Mouse (Mus musculus) embryonic facial prominence, embryonic 13.5 days (tissue): ENCODE measurements at regions not wholly inside any gene's neighbourhood (a gene's known extent, or its start where the extent isn't known, plus 50 kb on each side); places are given as distances from the start of the nearest gene placed in this dataset.
A peak's percentile ranks its signal among the peaks of the same experiment; 100 is the strongest.

Experiments used
- ATAC-seq: fragments of 200-750 bp; cut with Nextera tagmentation; 2 replicates; pipeline ENCODE4 v1.8.0; 2017; ENCODE audit warnings: low read depth; ENCODE audit not compliant: insufficient number of reproducible peaks, insufficient read depth, low FRiP score, low TSS enrichment
- H3K27ac ChIP-seq: fragments of 300-500 bp; sonication (generic); 2 replicates; pipeline ENCODE4 v1.5.1; 2015; ENCODE audit warnings: moderate library complexity, mild to moderate bottlenecking, inconsistent platforms
- H3K27me3 ChIP-seq: fragments of 300-500 bp; sonication (generic); 2 replicates; pipeline ENCODE4 v1.6.1; 2015; ENCODE audit warnings: mild to moderate bottlenecking, inconsistent platforms
- H3K36me3 ChIP-seq: fragments of 300-500 bp; sonication (generic); 2 replicates; pipeline ENCODE4 v1.6.1; 2015; ENCODE audit warnings: mild to moderate bottlenecking, inconsistent platforms
- H3K4me1 ChIP-seq: fragments of 300-500 bp; sonication (generic); 2 replicates; pipeline ENCODE4 v1.6.1; 2015; ENCODE audit warnings: inconsistent platforms
- H3K4me2 ChIP-seq: fragments of 300-500 bp; sonication (generic); 2 replicates; pipeline ENCODE4 v1.6.1; 2015; ENCODE audit warnings: moderate library complexity, mild to moderate bottlenecking, inconsistent platforms
- H3K4me3 ChIP-seq: fragments of 300-500 bp; sonication (generic); 2 replicates; pipeline ENCODE4 v1.5.1; 2015; ENCODE audit warnings: mild to moderate bottlenecking, inconsistent platforms
- H3K9ac ChIP-seq: fragments of 300-500 bp; sonication (generic); 2 replicates; pipeline ENCODE4 v1.6.1; 2015; ENCODE audit warnings: mild to moderate bottlenecking, inconsistent platforms
- H3K9me3 ChIP-seq: fragments of 300-500 bp; sonication (generic); 2 replicates; pipeline ENCODE4 v1.6.1; 2016; ENCODE audit warnings: inconsistent platforms
- WGBS: fragments of 180-500 bp; shearing (Covaris S2); methylation state at CpG from one replicate; pipeline ENCODE4 v1.1.7; 2015; ENCODE audit warnings: mixed read lengths; 5-methylcytosine and 5-hydroxymethylcytosine counted together

DNA sequence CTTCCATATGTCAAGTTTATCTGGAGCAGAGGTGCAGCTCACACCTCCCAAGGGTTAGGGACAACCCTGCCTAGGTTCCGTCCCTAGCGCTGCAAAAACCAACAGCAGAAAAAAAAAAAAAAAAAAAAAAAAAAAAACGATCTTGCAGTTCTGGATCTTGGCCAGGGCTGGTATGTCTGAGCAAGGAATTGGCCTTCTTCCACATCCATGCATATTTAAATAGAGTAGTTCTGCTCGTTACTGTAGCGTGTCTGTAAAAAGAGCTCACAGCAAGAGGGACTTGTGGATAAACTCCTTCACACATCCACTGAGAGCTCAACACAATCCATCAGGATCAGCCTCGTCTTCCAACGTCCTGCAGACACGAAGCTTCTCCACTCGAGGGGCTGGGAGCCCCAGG lies 639.4 kb upstream of the Adam5 start:
- Histone ChIP-seq H3K9me3 (no peaks in the 10 kb centered on the region), H3K36me3 (no peaks in the 10 kb centered on the region), H3K27ac (peak overlapping the region; percentile 95), H3K4me1 (peaks cover 47% of the 10 kb centered on the region), H3K4me3 (no peak overlapping the region), H3K4me2 (peak overlapping the region; percentile 18; the same call in 1 of the 2 replicates), H3K27me3 (no peaks in the 10 kb centered on the region), H3K9ac (no peak overlapping the region)
- 23% methylated on average over 9 of the region's 9 CpGs for WGBS
- no peak for ATAC-seq

DNA sequence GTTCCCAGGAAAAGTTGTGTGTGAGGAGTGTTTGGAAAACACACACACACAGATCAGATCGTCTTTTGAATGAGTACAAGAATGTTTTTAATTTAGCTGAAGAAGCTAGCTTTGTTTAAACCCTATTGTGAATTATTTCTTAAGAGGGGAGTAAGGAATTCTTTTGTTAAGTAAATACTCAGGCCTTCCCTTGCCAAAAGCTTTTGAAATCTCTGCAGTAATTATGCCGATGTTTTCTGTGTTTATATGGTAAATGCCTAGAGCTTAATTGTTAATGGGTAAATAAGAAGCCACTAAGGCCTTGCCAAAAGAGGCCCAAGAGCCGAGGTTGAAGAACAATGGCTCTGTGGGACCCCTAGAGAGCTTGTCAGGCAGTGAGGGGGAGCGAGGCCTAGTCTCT lies 638.3 kb upstream of the Adam5 start:
- 16% methylated on average over 4 of the region's 4 CpGs for WGBS
- Histone ChIP-seq H3K36me3 (no peaks in the 10 kb centered on the region), H3K27ac (peak overlapping the region; percentile 95)

DNA sequence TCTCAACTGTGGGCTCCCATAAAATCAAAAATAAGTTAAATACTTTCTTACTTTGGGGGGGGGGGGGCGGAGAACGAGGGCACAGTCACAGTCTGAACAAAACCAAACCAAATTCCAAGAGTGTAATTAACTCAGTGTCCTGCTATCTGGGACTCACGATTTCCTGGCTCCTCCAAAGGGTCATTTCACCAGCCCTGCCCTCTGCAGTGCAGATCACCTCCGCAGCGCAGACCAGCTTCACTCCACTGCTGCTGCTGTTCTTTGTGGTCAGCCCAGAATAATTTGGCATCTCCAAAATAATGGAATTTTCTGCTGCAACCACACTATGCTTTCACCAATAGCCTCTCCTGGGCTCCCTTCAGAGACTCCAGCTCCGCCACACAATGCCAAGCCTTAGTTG lies 631.5 kb upstream of the Adam5 start:
- H3K9ac ChIP-seq, result no peak overlapping the region
- 52% methylated on average over 6 of the region's 6 CpGs for WGBS
- H3K27me3 ChIP-seq, result no peaks in the 10 kb centered on the region
- H3K4me2 ChIP-seq, result no peak overlapping the region
- ATAC-seq, result no peak
- H3K4me1 ChIP-seq, result no peaks in the 10 kb centered on the region
- no peaks in the 10 kb centered on the region for H3K36me3 ChIP-seq
- H3K4me3 ChIP-seq, result no peak overlapping the region
- no peaks in the 10 kb centered on the region for H3K9me3 ChIP-seq
- H3K27ac ChIP-seq, result no peak overlapping the region

More for the DNA sequence above, 638.3 kb upstream of the Adam5 start:
- no peak overlapping the region for H3K4me3 ChIP-seq
- no peak overlapping the region for H3K4me2 ChIP-seq
- no peak for ATAC-seq
- peaks cover 44% of the 10 kb centered on the region for H3K4me1 ChIP-seq
- no peaks in the 10 kb centered on the region for H3K9me3 ChIP-seq
- no peak overlapping the region for H3K9ac ChIP-seq
- no peaks in the 10 kb centered on the region for H3K27me3 ChIP-seq

DNA sequence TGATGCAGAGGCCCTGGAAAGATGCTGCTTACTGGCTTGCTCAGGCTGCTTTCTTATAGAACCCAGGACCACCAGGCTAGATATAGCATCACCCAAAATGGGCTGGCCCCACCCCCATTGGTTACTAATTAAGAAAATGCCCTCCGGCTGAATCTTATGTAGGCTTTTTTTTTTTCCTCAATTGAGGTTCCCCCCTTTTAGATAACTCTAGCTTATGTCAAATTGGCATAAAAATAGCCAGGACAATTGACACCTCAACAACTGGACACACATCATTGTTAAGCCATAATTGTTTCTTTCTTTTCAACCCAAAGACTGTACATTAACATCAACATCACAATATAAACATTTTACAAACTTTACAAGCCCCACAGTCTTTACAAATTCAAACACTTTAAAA lies 630.8 kb upstream of the Adam5 start:
- Histone ChIP-seq H3K36me3 (no peaks in the 10 kb centered on the region), H3K9me3 (no peaks in the 10 kb centered on the region), H3K4me2 (no peak overlapping the region), H3K27me3 (no peaks in the 10 kb centered on the region), H3K9ac (no peak overlapping the region), H3K4me1 (no peaks in the 10 kb centered on the region), H3K27ac (no peak overlapping the region), H3K4me3 (no peak overlapping the region)
- no peak for ATAC-seq
- 90% methylated on average over 1 of the region's 1 CpGs for WGBS

DNA sequence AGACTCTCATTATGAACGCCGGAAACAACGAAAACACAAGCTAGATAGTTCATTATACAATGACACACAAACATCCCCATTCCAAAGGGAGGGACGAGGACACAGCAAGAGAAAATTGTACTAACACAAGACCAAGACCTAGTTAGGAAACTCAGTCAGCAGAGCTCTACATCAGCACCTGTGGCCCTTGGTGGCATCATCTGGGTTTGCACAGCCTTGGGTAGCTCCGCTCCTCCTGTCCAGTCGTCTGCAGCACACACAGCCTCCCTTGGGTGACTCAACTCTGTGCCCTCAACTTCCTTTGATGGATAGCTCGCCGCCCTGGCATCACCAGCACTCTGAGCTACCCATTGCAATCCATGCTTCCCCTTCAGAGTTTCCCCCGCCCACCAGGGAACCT lies 629.7 kb upstream of the Adam5 start:
- H3K9me3 ChIP-seq, result no peaks in the 10 kb centered on the region

DNA sequence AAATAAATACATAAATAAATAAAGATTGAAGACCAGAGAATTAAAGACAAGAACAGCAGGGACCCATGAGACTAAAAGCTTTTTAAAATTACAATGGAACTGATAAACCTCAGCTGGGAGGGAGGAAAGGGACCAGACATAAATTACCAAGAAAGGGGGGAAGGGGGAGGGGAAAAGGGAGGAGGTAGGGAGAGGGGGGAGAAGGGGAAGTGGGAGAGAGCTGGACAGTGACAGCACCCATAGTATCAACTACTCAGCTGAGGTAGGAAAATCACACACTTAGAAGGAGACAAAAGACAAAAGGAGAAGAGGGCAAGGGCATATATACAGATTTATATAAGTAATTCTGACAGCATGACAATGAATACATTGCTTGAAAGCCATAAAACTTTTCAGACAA lies 626.4 kb upstream of the Adam5 start:
- Histone ChIP-seq H3K9ac (no peak overlapping the region), H3K27me3 (no peaks in the 10 kb centered on the region), H3K27ac (no peak overlapping the region), H3K4me3 (no peak overlapping the region), H3K36me3 (no peaks in the 10 kb centered on the region), H3K9me3 (no peaks in the 10 kb centered on the region), H3K4me2 (no peak overlapping the region), H3K4me1 (no peaks in the 10 kb centered on the region)
- no peak for ATAC-seq

More for the DNA sequence above, 629.7 kb upstream of the Adam5 start:
- no peak overlapping the region for H3K4me3 ChIP-seq
- H3K9ac ChIP-seq, result no peak overlapping the region
- no peak overlapping the region for H3K27ac ChIP-seq
- H3K36me3 ChIP-seq, result no peaks in the 10 kb centered on the region
- WGBS, result 93% methylated on average over 9 of the region's 9 CpGs
- no peaks in the 10 kb centered on the region for H3K4me1 ChIP-seq
- no peak overlapping the region for H3K4me2 ChIP-seq
- no peaks in the 10 kb centered on the region for H3K27me3 ChIP-seq
- no peak for ATAC-seq

DNA sequence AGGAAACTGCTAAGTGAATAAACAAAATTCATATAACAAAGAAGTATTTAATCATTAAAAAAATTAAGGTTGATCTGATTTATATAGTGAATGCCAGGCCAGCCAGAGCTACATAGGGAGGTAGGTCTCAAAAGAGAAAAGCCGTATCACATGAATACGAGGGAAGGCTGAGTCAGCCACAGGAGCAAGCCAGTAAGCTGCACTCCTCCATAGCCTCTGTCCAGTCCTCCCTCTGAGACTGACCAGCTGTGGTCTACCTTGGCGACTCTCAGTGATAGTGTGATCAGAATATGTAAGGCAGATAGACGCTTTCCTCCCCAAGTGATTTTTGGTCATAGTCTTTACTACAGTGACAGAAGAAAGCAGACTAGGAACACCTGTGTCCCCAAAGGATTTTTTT lies 625.4 kb upstream of the Adam5 start:
- H3K9ac ChIP-seq, result no peak overlapping the region
- no peaks in the 10 kb centered on the region for H3K4me1 ChIP-seq
- H3K27ac ChIP-seq, result no peak overlapping the region
- H3K4me2 ChIP-seq, result no peak overlapping the region
- no peaks in the 10 kb centered on the region for H3K27me3 ChIP-seq
- 90% methylated on average over 4 of the region's 4 CpGs for WGBS
- no peak overlapping the region for H3K4me3 ChIP-seq
- ATAC-seq, result no peak
- no peaks in the 10 kb centered on the region for H3K36me3 ChIP-seq
- no peaks in the 10 kb centered on the region for H3K9me3 ChIP-seq

DNA sequence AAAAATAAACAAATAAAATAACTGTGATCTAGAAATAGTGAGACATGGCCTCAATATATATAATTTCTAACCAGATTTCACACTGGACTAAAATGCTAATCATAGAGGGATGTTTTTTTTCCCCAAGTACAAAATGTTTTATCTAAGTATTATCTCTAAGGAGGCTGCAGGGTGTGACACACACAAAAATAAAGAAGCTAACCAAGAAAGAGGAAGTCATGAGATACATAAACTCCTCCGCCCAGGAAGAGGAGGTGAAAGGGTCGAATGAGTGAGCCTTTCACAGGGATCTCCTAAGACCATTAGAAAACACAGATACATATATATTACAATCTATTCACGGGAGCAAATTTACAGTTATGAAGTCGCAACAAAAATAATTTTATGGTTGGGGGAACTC lies 623.7 kb upstream of the Adam5 start:
- Histone ChIP-seq H3K27me3 (no peaks in the 10 kb centered on the region), H3K9ac (no peak overlapping the region), H3K27ac (no peak overlapping the region), H3K4me1 (no peaks in the 10 kb centered on the region), H3K4me3 (no peak overlapping the region), H3K9me3 (no peaks in the 10 kb centered on the region), H3K4me2 (no peak overlapping the region), H3K36me3 (no peaks in the 10 kb centered on the region)
- ATAC-seq, result no peak
- 85% methylated on average over 4 of the region's 4 CpGs for WGBS

DNA sequence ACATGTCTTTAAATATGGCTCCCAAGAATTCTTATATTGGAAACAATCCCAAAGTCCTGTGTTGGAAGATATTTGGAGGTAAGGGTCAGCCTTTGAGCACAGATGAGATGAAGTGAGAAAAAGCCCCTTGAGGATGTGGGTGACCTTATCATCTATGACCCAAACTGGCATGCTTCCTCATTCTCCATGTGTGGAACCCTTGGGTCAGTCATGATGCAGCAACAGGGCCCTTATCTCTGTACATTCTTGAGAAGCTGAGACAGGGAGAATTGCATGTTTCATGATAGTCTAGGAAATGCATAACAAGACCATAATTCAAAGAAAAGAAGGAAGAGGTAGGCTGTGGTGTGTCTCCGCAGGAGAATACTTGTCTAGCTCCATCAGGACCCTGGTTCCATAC lies 621.8 kb upstream of the Adam5 start:
- WGBS, result 97% methylated on average over 1 of the region's 1 CpGs
- no peak for ATAC-seq
- no peak overlapping the region for H3K27ac ChIP-seq

DNA sequence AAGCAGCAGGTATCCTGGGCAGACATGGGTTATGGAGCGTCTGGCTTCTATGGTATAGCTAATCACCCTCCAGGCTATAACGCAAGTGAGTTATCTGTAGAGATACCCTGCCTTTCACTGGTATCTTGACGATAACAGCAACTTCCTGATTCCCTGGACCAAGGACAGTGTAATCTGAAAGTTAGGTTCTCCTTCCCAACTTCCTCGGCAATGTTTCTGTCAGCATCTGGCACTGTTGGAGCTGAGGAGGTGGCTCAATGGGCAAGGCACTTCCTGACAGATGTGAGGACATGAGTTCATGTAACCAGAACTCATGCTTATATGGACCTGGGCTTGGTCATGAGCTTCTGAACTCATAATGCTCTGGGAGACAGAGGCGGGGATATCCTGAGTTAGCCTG lies 620.9 kb upstream of the Adam5 start:
- H3K4me1 ChIP-seq, result peaks cover 14% of the 10 kb centered on the region
- H3K9me3 ChIP-seq, result no peaks in the 10 kb centered on the region
- no peak overlapping the region for H3K4me2 ChIP-seq
- no peak overlapping the region for H3K4me3 ChIP-seq
- no peak overlapping the region for H3K9ac ChIP-seq
- no peaks in the 10 kb centered on the region for H3K27me3 ChIP-seq
- ATAC-seq, result no peak
- H3K36me3 ChIP-seq, result no peaks in the 10 kb centered on the region
- H3K27ac ChIP-seq, result no peak overlapping the region
- 65% methylated on average over 5 of the region's 5 CpGs for WGBS

More for the DNA sequence above, 621.8 kb upstream of the Adam5 start:
- no peak overlapping the region for H3K9ac ChIP-seq
- H3K27me3 ChIP-seq, result no peaks in the 10 kb centered on the region
- no peaks in the 10 kb centered on the region for H3K9me3 ChIP-seq
- H3K4me3 ChIP-seq, result no peak overlapping the region
- no peak overlapping the region for H3K4me2 ChIP-seq
- peaks cover 6% of the 10 kb centered on the region; the same call in 1 of the 2 replicates for H3K4me1 ChIP-seq
- no peaks in the 10 kb centered on the region for H3K36me3 ChIP-seq

DNA sequence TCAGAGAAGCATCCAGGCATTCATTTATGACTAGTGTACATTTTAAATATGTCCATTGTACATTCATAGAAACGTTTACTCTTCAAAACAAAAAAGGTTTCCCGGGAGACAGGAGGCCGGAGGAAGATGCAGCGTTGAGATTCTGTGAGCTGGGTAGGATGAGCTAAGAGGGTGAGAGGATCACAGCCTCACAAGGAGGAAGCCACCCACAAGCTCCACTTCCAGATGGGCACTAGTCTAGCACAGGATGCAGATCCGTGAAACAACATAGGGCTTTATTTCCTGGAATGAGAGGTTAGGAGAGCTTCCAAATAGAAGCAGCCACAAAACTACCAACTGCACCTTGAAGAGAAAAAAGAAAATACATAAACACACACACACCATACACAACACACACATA lies 619.4 kb upstream of the Adam5 start:
- Histone ChIP-seq H3K4me2 (no peak overlapping the region), H3K27ac (no peak overlapping the region), H3K27me3 (no peaks in the 10 kb centered on the region), H3K4me3 (no peak overlapping the region), H3K36me3 (no peaks in the 10 kb centered on the region), H3K9me3 (no peaks in the 10 kb centered on the region), H3K9ac (no peak overlapping the region), H3K4me1 (peaks cover 19% of the 10 kb centered on the region)
- ATAC-seq, result no peak
- WGBS, result 81% methylated on average over 5 of the region's 5 CpGs

DNA sequence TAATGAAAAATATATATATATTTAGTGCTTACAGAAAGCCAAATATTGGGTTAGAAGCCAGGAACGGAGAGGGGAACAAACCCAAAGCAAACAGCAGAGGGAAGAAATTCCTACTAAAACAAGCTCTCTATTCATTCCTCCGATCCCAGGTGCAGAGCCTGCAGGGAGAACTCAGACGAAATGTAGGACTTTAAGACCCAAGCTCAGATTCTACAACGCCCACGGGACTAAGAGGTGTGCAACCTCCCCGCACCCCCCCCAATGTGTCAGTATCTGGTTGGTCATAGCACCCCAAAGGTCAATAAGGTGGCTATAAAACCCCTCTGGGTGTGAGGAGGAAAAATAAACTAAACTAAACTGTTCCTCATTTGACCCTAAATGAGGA lies 616.9 kb upstream of the Adam5 start:
- no peaks in the 10 kb centered on the region for H3K36me3 ChIP-seq
- H3K9me3 ChIP-seq, result no peaks in the 10 kb centered on the region
- peak overlapping the region; percentile 16; the same call in 1 of the 2 replicates for H3K4me3 ChIP-seq
- ATAC-seq, result peak; percentile 28; the same call in 1 of the 2 replicates
- WGBS, result 16% methylated on average over 6 of the region's 6 CpGs
- no peaks in the 10 kb centered on the region for H3K27me3 ChIP-seq
- H3K4me2 ChIP-seq, result peak overlapping the region; percentile 54
- H3K9ac ChIP-seq, result peak overlapping the region; percentile 49; the same call in 1 of the 2 replicates
- H3K4me1 ChIP-seq, result peaks cover 19% of the 10 kb centered on the region
- H3K27ac ChIP-seq, result peak overlapping the region; percentile 89
